Mouse (Mus musculus) lung, postnatal 0 days (tissue): ENCODE measurements around the gene Nf2.

Source experiments
- CTCF ChIP-seq: IDR thresholded peaks from 2 replicates; pipeline ENCODE4 v1.5.1; 2016; ENCODE audit warnings: antibody characterized with exemption, mild to moderate bottlenecking
- EP300 ChIP-seq: IDR thresholded peaks from 2 replicates; pipeline ENCODE4 v1.6.1; 2016; ENCODE audit warnings: antibody characterized with exemption, mild to moderate bottlenecking, control low read depth

DNA sequence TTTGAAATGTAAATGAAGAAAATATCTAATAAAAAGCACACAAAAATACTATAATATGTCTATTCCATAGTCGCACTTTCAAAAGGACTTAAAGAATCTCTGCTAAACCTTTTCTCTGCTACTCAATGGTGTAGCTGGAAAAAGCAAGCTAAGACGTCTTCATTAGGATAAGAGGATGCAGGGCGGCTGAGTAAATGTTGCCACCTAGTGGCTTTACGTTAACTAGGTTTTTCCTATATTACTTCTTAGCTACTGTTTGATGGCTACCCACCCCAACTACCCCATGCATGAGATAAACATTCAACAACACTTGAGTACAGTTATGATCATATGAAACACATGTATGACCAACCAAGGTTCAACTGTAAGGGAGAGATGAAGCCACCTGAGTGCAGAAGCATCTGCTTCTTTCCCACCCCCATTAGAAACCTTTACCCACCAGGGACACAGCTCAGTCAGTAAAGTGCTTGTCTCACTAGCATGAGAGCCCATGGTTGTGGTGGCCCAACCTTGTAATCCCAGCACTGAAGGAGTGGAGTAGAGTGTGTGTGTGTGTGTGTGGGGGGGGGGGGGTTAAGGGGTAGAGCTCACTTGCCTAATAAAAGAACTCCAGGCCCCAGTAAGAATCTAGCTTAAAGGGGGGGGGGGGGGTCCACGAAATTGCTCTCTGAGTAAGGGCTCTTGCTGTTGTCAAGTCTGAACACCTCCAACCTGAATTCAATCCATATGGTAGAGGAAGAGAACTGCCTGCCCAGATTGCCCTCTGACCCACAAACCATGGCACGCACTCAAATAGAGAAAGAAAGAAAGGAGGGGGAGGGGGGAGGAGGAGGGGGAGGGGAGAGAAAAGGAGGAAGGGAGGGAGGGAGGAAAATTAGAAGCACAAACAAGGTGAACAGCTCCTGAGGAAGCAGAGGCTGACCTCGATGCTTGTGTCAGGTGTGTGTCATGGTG, 27.6 kb downstream of the Nf2 start:
- TF ChIP-seq CTCF (peak; percentile 70), EP300 (no peak)
